Mouse (Mus musculus) ES-Bruce4 (cell line): ENCODE data around the gene Dlgap1. TPM values are rescaled to one million over a fixed set of nuclear protein-coding genes. Genes with fewer than 3 reads are reported as not detected.

Experiments used
- H3K27ac ChIP-seq: 2 replicates; pipeline ENCODE4 v1.5.1; 2012; ENCODE audit warnings: low read length, inconsistent platforms; ENCODE audit not compliant: insufficient read depth
- H3K27me3 ChIP-seq: 2 replicates; pipeline ENCODE4 v1.6.1; 2012; ENCODE audit warnings: mild to moderate bottlenecking, low read length, inconsistent platforms; ENCODE audit not compliant: control insufficient read depth, poor library complexity, insufficient read depth, severe bottlenecking
- H3K36me3 ChIP-seq: 2 replicates; pipeline ENCODE4 v1.6.1; 2012; ENCODE audit warnings: inconsistent platforms, mild to moderate bottlenecking, low read length, moderate library complexity; ENCODE audit not compliant: control insufficient read depth, poor library complexity, insufficient read depth, severe bottlenecking
- H3K4me1 ChIP-seq: one replicate; pipeline ENCODE4 v1.8.1; 2011; ENCODE audit warnings: low read length; ENCODE audit not compliant: control insufficient read depth, insufficient read depth
- H3K4me3 ChIP-seq: 2 replicates; pipeline ENCODE4 v1.5.1; 2011; ENCODE audit warnings: low read depth, mild to moderate bottlenecking, low read length
- H3K9ac ChIP-seq: 2 replicates; pipeline ENCODE4 v1.6.1; 2012; ENCODE audit warnings: low read depth, mild to moderate bottlenecking, inconsistent platforms; ENCODE audit not compliant: poor library complexity, severe bottlenecking
- H3K9me3 ChIP-seq: replicated peaks from 2 replicates; pipeline ENCODE4 v1.6.1; 2012; ENCODE audit warnings: mild to moderate bottlenecking, low read length, inconsistent platforms; ENCODE audit not compliant: control insufficient read depth, poor library complexity, insufficient read depth, severe bottlenecking
- CTCF ChIP-seq: IDR thresholded peaks from one replicate; pipeline ENCODE4 v1.8.1; 2011; ENCODE audit warnings: low read depth, low read length
- EP300 ChIP-seq: IDR thresholded peaks from 2 replicates; pipeline ENCODE4 v1.6.1; 2011; ENCODE audit warnings: low read depth, low read length; ENCODE audit not compliant: insufficient read depth
- POLR2A ChIP-seq: IDR thresholded peaks from one replicate; pipeline ENCODE4 v1.8.1; 2011; ENCODE audit warnings: low read length; ENCODE audit not compliant: insufficient read depth
- polyA plus RNA-seq: library from polyadenylated mRNA; stranded (reverse); fragments of >200 nt; gene quantifications from 2 replicates; pipeline ENCODE4 v1.2.4, GENCODE M21; 2011; ENCODE audit warnings: low read depth; ENCODE audit not compliant: missing spikeins, insufficient read depth, insufficient read length

Dlgap1 gene
- polyA plus RNA-seq, 1 experiment: 1.2 TPM

- H3K9me3 ChIP-seq: no peaks in the 10 kb centered on the region
- no peaks in the 10 kb centered on the region for H3K4me1 ChIP-seq
- no peaks in the 10 kb centered on the region for H3K27me3 ChIP-seq
- TF ChIP-seq CTCF (no peak), EP300 (no peak), POLR2A (no peak)
- no peaks in the 10 kb centered on the region for H3K36me3 ChIP-seq
- no peak overlapping the region for H3K9ac ChIP-seq
- no peak overlapping the region for H3K4me3 ChIP-seq
- H3K27ac ChIP-seq: no peak overlapping the region
These were observed 365.3 kb downstream of the Dlgap1 start for GRCm38 (mm10) chr17:70334171-70334570.

- Histone ChIP-seq H3K27ac (no peak overlapping the region), H3K4me1 (no peaks in the 10 kb centered on the region), H3K9ac (no peak overlapping the region), H3K27me3 (no peaks in the 10 kb centered on the region), H3K36me3 (no peaks in the 10 kb centered on the region), H3K9me3 (no peaks in the 10 kb centered on the region), H3K4me3 (no peak overlapping the region)
- TF ChIP-seq POLR2A (no peak), CTCF (no peak), EP300 (no peak)
These were observed 370.9 kb downstream of the Dlgap1 start for GRCm38 (mm10) chr17:70339821-70340220.

GRCm38 (mm10) chr17:70341230-70341629, 372.4 kb downstream of the Dlgap1 start:
- H3K27ac ChIP-seq: no peak overlapping the region
- TF ChIP-seq EP300 (no peak), POLR2A (no peak)

GRCm38 (mm10) chr17:70341920-70342319, 373.0 kb downstream of the Dlgap1 start:
- Histone ChIP-seq H3K4me3 (no peak overlapping the region), H3K9ac (no peak overlapping the region), H3K36me3 (no peaks in the 10 kb centered on the region), H3K27me3 (no peaks in the 10 kb centered on the region), H3K4me1 (no peaks in the 10 kb centered on the region), H3K27ac (no peak overlapping the region), H3K9me3 (no peaks in the 10 kb centered on the region)
- TF ChIP-seq CTCF (no peak), POLR2A (no peak), EP300 (no peak)

More at GRCm38 (mm10) chr17:70341230-70341629, 372.4 kb downstream of the Dlgap1 start:
- Histone ChIP-seq H3K36me3 (no peaks in the 10 kb centered on the region), H3K4me1 (no peaks in the 10 kb centered on the region), H3K9me3 (no peaks in the 10 kb centered on the region), H3K4me3 (no peak overlapping the region), H3K9ac (no peak overlapping the region), H3K27me3 (no peaks in the 10 kb centered on the region)

- no peak for TF ChIP-seq EP300
- no peak for TF ChIP-seq CTCF
- TF ChIP-seq POLR2A: no peak
- Histone ChIP-seq H3K9me3 (no peaks in the 10 kb centered on the region), H3K27me3 (no peaks in the 10 kb centered on the region)
These were observed 378.5 kb downstream of the Dlgap1 start for GRCm38 (mm10) chr17:70347403-70347802.

GRCm38 (mm10) chr17:70363561-70363960, 394.7 kb downstream of the Dlgap1 start:
- Histone ChIP-seq H3K9me3 (no peaks in the 10 kb centered on the region), H3K4me3 (no peak overlapping the region), H3K9ac (no peak overlapping the region), H3K27me3 (no peaks in the 10 kb centered on the region), H3K36me3 (no peaks in the 10 kb centered on the region), H3K4me1 (no peaks in the 10 kb centered on the region), H3K27ac (no peak overlapping the region)
- TF ChIP-seq CTCF: no peak
- TF ChIP-seq EP300: no peak
- no peak for TF ChIP-seq POLR2A

More at GRCm38 (mm10) chr17:70347403-70347802, 378.5 kb downstream of the Dlgap1 start:
- Histone ChIP-seq H3K27ac (no peak overlapping the region), H3K4me3 (no peak overlapping the region), H3K9ac (no peak overlapping the region), H3K36me3 (no peaks in the 10 kb centered on the region), H3K4me1 (no peaks in the 10 kb centered on the region)
